Mouse (Mus musculus) macrophage (primary cell): Measurements from ENCODE around the gene Ubap2l. TPM values are rescaled to one million over a fixed set of nuclear protein-coding genes. Genes with fewer than 3 reads are reported as not detected.

Source experiments
- H3K27ac ChIP-seq: fragments of 350-480 bp; formaldehyde crosslinking; 2 replicates; pipeline ENCODE4 v1.9.0; 2021
- H3K36me3 ChIP-seq: fragments of 350-480 bp; formaldehyde crosslinking; 2 replicates; pipeline ENCODE4 v1.9.0; 2021; ENCODE audit errors: inconsistent target
- H3K4me3 ChIP-seq: fragments of 350-480 bp; formaldehyde crosslinking; 2 replicates; pipeline ENCODE4 v1.9.0; 2021; ENCODE audit errors: inconsistent target
- H3K79me2 ChIP-seq: fragments of 350-480 bp; formaldehyde crosslinking; 2 replicates; pipeline ENCODE4 v1.9.0; 2021; ENCODE audit errors: inconsistent target
- WGBS: methylation state at CpG from one replicate; pipeline ENCODE4 v1.1.7; 2026; ENCODE audit warnings: inconsistent platforms; ENCODE audit not compliant: missing documents; 5-methylcytosine and 5-hydroxymethylcytosine counted together
- polyA plus RNA-seq: library from polyadenylated mRNA; stranded (reverse); fragments of 250-400 nt; gene quantifications from 3 replicates; pipeline ENCODE4 v1.2.4, GENCODE M21; 2018; ENCODE audit warnings: inconsistent platforms

Ubap2l gene
- polyA plus RNA-seq, 1 experiment from 2014 or later, result 411 TPM

- Histone ChIP-seq H3K36me3 (peaks cover 90% of the 10 kb centered on the region), H3K79me2 (peaks cover 62% of the 10 kb centered on the region; the same call in 1 of the 2 replicates), H3K27ac (no peak overlapping the region), H3K4me3 (no peak overlapping the region)
- WGBS, result 100% methylated on average over 2 of the region's 2 CpGs
Measured at GRCm38 (mm10) chr3:90034653-90035052, 17.8 kb downstream of the Ubap2l start.

- peaks cover 4% of the 10 kb centered on the region; the same call in 1 of the 2 replicates for H3K79me2 ChIP-seq
- 43% methylated on average over 4 of the region's 4 CpGs for WGBS
- H3K36me3 ChIP-seq, result peaks cover 91% of the 10 kb centered on the region
- H3K4me3 ChIP-seq, result no peak overlapping the region
- H3K27ac ChIP-seq, result no peak overlapping the region
Measured at GRCm38 (mm10) chr3:90016626-90017025, 35.8 kb downstream of the Ubap2l start.

GRCm38 (mm10) chr3:90010291-90010690 lies 42.1 kb downstream of the Ubap2l start:
- Histone ChIP-seq H3K27ac (no peak overlapping the region), H3K79me2 (no peaks in the 10 kb centered on the region; the same call in 1 of the 2 replicates), H3K36me3 (peaks cover 95% of the 10 kb centered on the region), H3K4me3 (no peak overlapping the region)
- WGBS, result 100% methylated on average over 2 of the region's 2 CpGs

GRCm38 (mm10) chr3:90004091-90004796 lies 48.2 kb downstream of the Ubap2l start:
- Histone ChIP-seq H3K27ac (no peak overlapping the region), H3K79me2 (no peaks in the 10 kb centered on the region), H3K4me3 (no peak overlapping the region), H3K36me3 (peaks cover 64% of the 10 kb centered on the region)
- WGBS, result 90% methylated on average over 3 of the region's 3 CpGs

GRCm38 (mm10) chr3:89999830-90000229 lies 52.6 kb downstream of the Ubap2l start:
- Histone ChIP-seq H3K4me3 (no peak overlapping the region), H3K27ac (peak overlapping the region; percentile 84), H3K79me2 (peaks cover 20% of the 10 kb centered on the region), H3K36me3 (peaks cover 34% of the 10 kb centered on the region)
- 53% methylated on average over 4 of the region's 4 CpGs for WGBS

GRCm38 (mm10) chr3:89999090-89999489 lies 53.3 kb downstream of the Ubap2l start:
- 17% methylated on average over 8 of the region's 8 CpGs for WGBS
- H3K4me3 ChIP-seq, result peak overlapping the region; percentile 97

GRCm38 (mm10) chr3:89998612-89999054 lies 53.8 kb downstream of the Ubap2l start, which contains the start of gene Hax1:
Hax1 (minus strand) TSS chr3:89998780.
- Histone ChIP-seq H3K4me3 (peak within 1 kb of the TSS; percentile 97), H3K36me3 (peaks cover 41% of the 10 kb centered on the region), H3K27ac (peak within 1 kb of the TSS; percentile 84), H3K79me2 (peaks cover 20% of the 10 kb centered on the region)
- 1% methylated on average over 25 of the region's 26 CpGs for WGBS

More at GRCm38 (mm10) chr3:89999090-89999489, 53.3 kb downstream of the Ubap2l start:
- Histone ChIP-seq H3K36me3 (peaks cover 40% of the 10 kb centered on the region), H3K27ac (peak overlapping the region; percentile 84), H3K79me2 (peaks cover 20% of the 10 kb centered on the region)

GRCm38 (mm10) chr3:89997791-89998495 lies 54.5 kb downstream of the Ubap2l start:
- Histone ChIP-seq H3K79me2 (peaks cover 20% of the 10 kb centered on the region), H3K27ac (peak overlapping the region; percentile 84), H3K4me3 (peak overlapping the region; percentile 97), H3K36me3 (peaks cover 34% of the 10 kb centered on the region)
- WGBS, result 6% methylated on average over 13 of the region's 23 CpGs

GRCm38 (mm10) chr3:89994807-89995515 lies 57.5 kb downstream of the Ubap2l start:
- H3K4me3 ChIP-seq, result no peak overlapping the region
- no peak overlapping the region for H3K27ac ChIP-seq
- peaks cover 20% of the 10 kb centered on the region for H3K79me2 ChIP-seq
- peaks cover 13% of the 10 kb centered on the region; the same call in 1 of the 2 replicates for H3K36me3 ChIP-seq
- WGBS, result 84% methylated on average over 5 of the region's 5 CpGs

- WGBS, result 32% methylated on average over 4 of the region's 4 CpGs
- Histone ChIP-seq H3K4me3 (no peak overlapping the region), H3K79me2 (no peaks in the 10 kb centered on the region), H3K36me3 (no peaks in the 10 kb centered on the region), H3K27ac (peak overlapping the region; percentile 44)
Measured at GRCm38 (mm10) chr3:89987822-89988221, 64.6 kb downstream of the Ubap2l start.

GRCm38 (mm10) chr3:89987211-89987610 lies 65.2 kb downstream of the Ubap2l start:
- Histone ChIP-seq H3K79me2 (no peaks in the 10 kb centered on the region), H3K36me3 (no peaks in the 10 kb centered on the region), H3K27ac (peak overlapping the region; percentile 44; the same call in 1 of the 2 replicates), H3K4me3 (no peak overlapping the region)
- 63% methylated on average over 3 of the region's 3 CpGs for WGBS

GRCm38 (mm10) chr3:89982426-89982825 lies 70.0 kb downstream of the Ubap2l start:
- Histone ChIP-seq H3K36me3 (no peaks in the 10 kb centered on the region), H3K4me3 (no peak overlapping the region), H3K27ac (no peak overlapping the region), H3K79me2 (no peaks in the 10 kb centered on the region)
- 89% methylated on average over 5 of the region's 5 CpGs for WGBS

GRCm38 (mm10) chr3:89976859-89977258 lies 75.6 kb downstream of the Ubap2l start:
- no peaks in the 10 kb centered on the region for H3K36me3 ChIP-seq
- H3K79me2 ChIP-seq, result no peaks in the 10 kb centered on the region
- no peak overlapping the region for H3K27ac ChIP-seq
- no peak overlapping the region for H3K4me3 ChIP-seq

- Histone ChIP-seq H3K79me2 (peaks cover 5% of the 10 kb centered on the region; the same call in 1 of the 2 replicates), H3K36me3 (no peaks in the 10 kb centered on the region), H3K4me3 (no peak overlapping the region), H3K27ac (no peak overlapping the region)
- 52% methylated on average over 7 of the region's 7 CpGs for WGBS
Measured at GRCm38 (mm10) chr3:89968509-89968908, 83.9 kb downstream of the Ubap2l start.
